Mouse (Mus musculus): ENCODE results near the gene Id1. TPM values are rescaled to one million over a fixed set of nuclear protein-coding genes. Genes with fewer than 3 reads are reported as not detected.

Id1 gene
- polyA plus RNA-seq, 1 experiment: not detected

GRCm38 (mm10) chr2:152741153-152742041, 5.3 kb downstream of the Id1 start:
- Histone ChIP-seq H3K4me1 (ENCODE audit: control insufficient read depth, insufficient read depth, low read length) (peaks cover 27% of the 10 kb centered on the region), H3K4me3 (ENCODE audit: insufficient read depth, low read length) (peak overlapping the region; percentile 24), H3K27ac (ENCODE audit: insufficient read depth, low read depth, low read length) (peak overlapping the region; percentile 58)
- TF ChIP-seq CTCF (IDR thresholded peaks at IDR 0.05; ENCODE audit: low read depth, low read length) (no peak), POLR2A (IDR thresholded peaks at IDR 0.05; ENCODE audit: borderline replicate concordance, low read depth, low read length) (no peak)

- Histone ChIP-seq H3K4me3 (ENCODE audit: insufficient read depth, low read length) (peak overlapping the region; percentile 24; the same call in 1 of the 2 replicates), H3K27ac (ENCODE audit: insufficient read depth, low read depth, low read length) (peak overlapping the region; percentile 30), H3K4me1 (ENCODE audit: control insufficient read depth, insufficient read depth, low read length) (peaks cover 25% of the 10 kb centered on the region)
- TF ChIP-seq CTCF (IDR thresholded peaks at IDR 0.05; ENCODE audit: low read depth, low read length) (peak; percentile 59), POLR2A (IDR thresholded peaks at IDR 0.05; ENCODE audit: borderline replicate concordance, low read depth, low read length) (no peak)
These were observed 6.4 kb downstream of the Id1 start for GRCm38 (mm10) chr2:152742435-152742834.

- Histone ChIP-seq H3K4me1 (ENCODE audit: control insufficient read depth, insufficient read depth, low read length) (peaks cover 18% of the 10 kb centered on the region), H3K27ac (ENCODE audit: insufficient read depth, low read depth, low read length) (no peak within 1 kb of the TSS), H3K4me3 (ENCODE audit: insufficient read depth, low read length) (no peak within 1 kb of the TSS)
- no peak for TF ChIP-seq CTCF (IDR thresholded peaks at IDR 0.05; ENCODE audit: low read depth, low read length)
- TF ChIP-seq POLR2A (IDR thresholded peaks at IDR 0.05; ENCODE audit: borderline replicate concordance, low read depth, low read length): no peak
These were observed 18.1 kb downstream of the Id1 start, which contains the start of gene Cox4i2 for GRCm38 (mm10) chr2:152753944-152754711. TSS of gene Cox4i2 (plus strand) at chr2:152754173.

- Histone ChIP-seq H3K4me3 (ENCODE audit: insufficient read depth, low read length) (no peak overlapping the region), H3K27ac (ENCODE audit: insufficient read depth, low read depth, low read length) (no peak overlapping the region), H3K4me1 (ENCODE audit: control insufficient read depth, insufficient read depth, low read length) (peaks cover 18% of the 10 kb centered on the region)
- no peak for TF ChIP-seq POLR2A (IDR thresholded peaks at IDR 0.05; ENCODE audit: borderline replicate concordance, low read depth, low read length)
- TF ChIP-seq CTCF (IDR thresholded peaks at IDR 0.05; ENCODE audit: low read depth, low read length): no peak
These were observed 20.7 kb downstream of the Id1 start for GRCm38 (mm10) chr2:152756474-152757393.

GRCm38 (mm10) chr2:152757478-152757877, 21.4 kb downstream of the Id1 start:
- H3K4me3 ChIP-seq (ENCODE audit: insufficient read depth, low read length): no peak overlapping the region
- H3K27ac ChIP-seq (ENCODE audit: insufficient read depth, low read depth, low read length): no peak overlapping the region
- TF ChIP-seq CTCF (IDR thresholded peaks at IDR 0.05; ENCODE audit: low read depth, low read length): no peak
- no peak for TF ChIP-seq POLR2A (IDR thresholded peaks at IDR 0.05; ENCODE audit: borderline replicate concordance, low read depth, low read length)
- peaks cover 18% of the 10 kb centered on the region for H3K4me1 ChIP-seq (ENCODE audit: control insufficient read depth, insufficient read depth, low read length)

GRCm38 (mm10) chr2:152758351-152758750, 22.3 kb downstream of the Id1 start:
- no peak for TF ChIP-seq POLR2A (IDR thresholded peaks at IDR 0.05; ENCODE audit: borderline replicate concordance, low read depth, low read length)
- TF ChIP-seq CTCF (IDR thresholded peaks at IDR 0.05; ENCODE audit: low read depth, low read length): no peak
- peaks cover 18% of the 10 kb centered on the region for H3K4me1 ChIP-seq (ENCODE audit: control insufficient read depth, insufficient read depth, low read length)

GRCm38 (mm10) chr2:152763310-152763709, 27.3 kb downstream of the Id1 start:
- H3K4me1 ChIP-seq (ENCODE audit: control insufficient read depth, insufficient read depth, low read length): peaks cover 4% of the 10 kb centered on the region; the same call in 1 of the 2 replicates
- no peak overlapping the region for H3K4me3 ChIP-seq (ENCODE audit: insufficient read depth, low read length)
- H3K27ac ChIP-seq (ENCODE audit: insufficient read depth, low read depth, low read length): no peak overlapping the region
- no peak for TF ChIP-seq POLR2A (IDR thresholded peaks at IDR 0.05; ENCODE audit: borderline replicate concordance, low read depth, low read length)
- no peak for TF ChIP-seq CTCF (IDR thresholded peaks at IDR 0.05; ENCODE audit: low read depth, low read length)

More at GRCm38 (mm10) chr2:152758351-152758750, 22.3 kb downstream of the Id1 start:
- H3K27ac ChIP-seq (ENCODE audit: insufficient read depth, low read depth, low read length): no peak overlapping the region
- no peak overlapping the region for H3K4me3 ChIP-seq (ENCODE audit: insufficient read depth, low read length)

- H3K27ac ChIP-seq (ENCODE audit: insufficient read depth, low read depth, low read length): no peak overlapping the region
- TF ChIP-seq CTCF (IDR thresholded peaks at IDR 0.05; ENCODE audit: low read depth, low read length) (no peak), POLR2A (IDR thresholded peaks at IDR 0.05; ENCODE audit: borderline replicate concordance, low read depth, low read length) (no peak)
- H3K4me3 ChIP-seq (ENCODE audit: insufficient read depth, low read length): no peak overlapping the region
- H3K4me1 ChIP-seq (ENCODE audit: control insufficient read depth, insufficient read depth, low read length): peaks cover 4% of the 10 kb centered on the region; the same call in 1 of the 2 replicates
These were observed 28.4 kb downstream of the Id1 start for GRCm38 (mm10) chr2:152764172-152765044.
